Mouse (Mus musculus): Measurements from ENCODE around the gene Isl1. TPM values are rescaled to one million over a fixed set of nuclear protein-coding genes. Genes with fewer than 3 reads are reported as not detected.

Isl1 gene
- polyA plus RNA-seq (2015; fragmentation: Nextera tagmentation; extraction: Ambion mirVana), result 0.29 and 0.57 TPM in 2 replicates

GRCm38 (mm10) chr13:116309584-116310462 is at the start of gene Isl1:
Isl1 (minus strand) TSS chr13:116309689.
- ATAC-seq (peak; percentile 97), DNase-seq (ENCODE audit: low spot score) (peak; percentile 88)
- Histone ChIP-seq H3K9ac (replicated peaks; ENCODE audit: low read depth) (no peak within 1 kb of the TSS), H3K4me2 (replicated peaks; ENCODE audit: low read depth, low read length) (peak within 1 kb of the TSS; percentile 97), H3K27ac (ENCODE audit: low read length) (no peak within 1 kb of the TSS), H3K27me3 (replicated peaks; ENCODE audit: insufficient read depth, low read length) (peaks cover 68% of the 10 kb centered on the region), H3K9me3 (ENCODE audit: low read length) (no peaks in the 10 kb centered on the region), H3K4me1 (ENCODE audit: insufficient read depth, low read depth, low read length) (no peaks in the 10 kb centered on the region), H3K4me3 (ENCODE audit: low read depth, low read length) (peak within 1 kb of the TSS; percentile 50), H3K36me3 (ENCODE audit: insufficient read depth, low read length) (no peaks in the 10 kb centered on the region)
- WGBS, result under 1% methylated on average over 74 of the region's 82 CpGs
- no peak for TF ChIP-seq EP300 (IDR thresholded peaks at IDR 0.05)
- TF ChIP-seq CTCF (IDR thresholded peaks at IDR 0.05), result no peak

- Histone ChIP-seq H3K4me1 (ENCODE audit: insufficient read depth, low read depth, low read length) (no peaks in the 10 kb centered on the region), H3K27me3 (replicated peaks; ENCODE audit: insufficient read depth, low read length) (no peaks in the 10 kb centered on the region), H3K4me3 (ENCODE audit: low read depth, low read length) (no peak overlapping the region), H3K9ac (replicated peaks; ENCODE audit: low read depth) (no peak overlapping the region), H3K4me2 (replicated peaks; ENCODE audit: low read depth, low read length) (no peak overlapping the region), H3K36me3 (ENCODE audit: insufficient read depth, low read length) (no peaks in the 10 kb centered on the region), H3K9me3 (ENCODE audit: low read length) (no peaks in the 10 kb centered on the region), H3K27ac (ENCODE audit: low read length) (no peak overlapping the region)
- DNase-seq (ENCODE audit: low spot score), result no peak
- 50% methylated on average over 3 of the region's 3 CpGs for WGBS
- no peak for TF ChIP-seq EP300 (IDR thresholded peaks at IDR 0.05)
- TF ChIP-seq CTCF (IDR thresholded peaks at IDR 0.05), result no peak
- no peak for ATAC-seq
These were observed 26.3 kb upstream of the Isl1 start for GRCm38 (mm10) chr13:116335763-116336162.

- Histone ChIP-seq H3K36me3 (ENCODE audit: insufficient read depth, low read length) (no peaks in the 10 kb centered on the region), H3K4me3 (ENCODE audit: low read depth, low read length) (no peak overlapping the region), H3K27me3 (replicated peaks; ENCODE audit: insufficient read depth, low read length) (peaks cover 34% of the 10 kb centered on the region), H3K9ac (replicated peaks; ENCODE audit: low read depth) (no peak overlapping the region), H3K4me1 (ENCODE audit: insufficient read depth, low read depth, low read length) (no peaks in the 10 kb centered on the region), H3K4me2 (replicated peaks; ENCODE audit: low read depth, low read length) (no peak overlapping the region), H3K9me3 (ENCODE audit: low read length) (no peaks in the 10 kb centered on the region), H3K27ac (ENCODE audit: low read length) (no peak overlapping the region)
- no peak for DNase-seq (ENCODE audit: low spot score)
- no peak for TF ChIP-seq CTCF (IDR thresholded peaks at IDR 0.05)
- TF ChIP-seq EP300 (IDR thresholded peaks at IDR 0.05), result no peak
- WGBS, result 7% methylated on average over 28 of the region's 28 CpGs
- ATAC-seq, result no peak
These were observed 4.4 kb upstream of the Isl1 start for GRCm38 (mm10) chr13:116313636-116314530.

GRCm38 (mm10) chr13:116311871-116312720 is 2.6 kb upstream of the Isl1 start:
- Histone ChIP-seq H3K4me2 (replicated peaks; ENCODE audit: low read depth, low read length) (no peak overlapping the region), H3K9ac (replicated peaks; ENCODE audit: low read depth) (no peak overlapping the region), H3K27ac (ENCODE audit: low read length) (no peak overlapping the region), H3K4me3 (ENCODE audit: low read depth, low read length) (no peak overlapping the region), H3K36me3 (ENCODE audit: insufficient read depth, low read length) (no peaks in the 10 kb centered on the region), H3K27me3 (replicated peaks; ENCODE audit: insufficient read depth, low read length) (peaks cover 49% of the 10 kb centered on the region), H3K9me3 (ENCODE audit: low read length) (no peaks in the 10 kb centered on the region), H3K4me1 (ENCODE audit: insufficient read depth, low read depth, low read length) (no peaks in the 10 kb centered on the region)
- TF ChIP-seq EP300 (IDR thresholded peaks at IDR 0.05), result no peak
- TF ChIP-seq CTCF (IDR thresholded peaks at IDR 0.05), result peak; percentile 50
- 21% methylated on average over 13 of the region's 13 CpGs for WGBS
- DNase-seq (ENCODE audit: low spot score), result peak; percentile 25
- no peak for ATAC-seq

- WGBS, result 43% methylated on average over 4 of the region's 4 CpGs
- H3K27ac ChIP-seq (ENCODE audit: low read length), result no peak overlapping the region
- H3K27me3 ChIP-seq (replicated peaks; ENCODE audit: insufficient read depth, low read length), result peaks cover 60% of the 10 kb centered on the region
- H3K9me3 ChIP-seq (ENCODE audit: low read length), result no peaks in the 10 kb centered on the region
- TF ChIP-seq CTCF (IDR thresholded peaks at IDR 0.05) (no peak), EP300 (IDR thresholded peaks at IDR 0.05) (no peak)
- H3K36me3 ChIP-seq (ENCODE audit: insufficient read depth, low read length), result no peaks in the 10 kb centered on the region
- DNase-seq (ENCODE audit: low spot score), result no peak
- H3K4me1 ChIP-seq (ENCODE audit: insufficient read depth, low read depth, low read length), result no peaks in the 10 kb centered on the region
- H3K4me2 ChIP-seq (replicated peaks; ENCODE audit: low read depth, low read length), result no peak overlapping the region
- no peak for ATAC-seq
- no peak overlapping the region for H3K9ac ChIP-seq (replicated peaks; ENCODE audit: low read depth)
- H3K4me3 ChIP-seq (ENCODE audit: low read depth, low read length), result no peak overlapping the region
These were observed 1.5 kb upstream of the Isl1 start for GRCm38 (mm10) chr13:116311011-116311410.

All from lung, postnatal 0 days (tissue).